Mouse (Mus musculus) layer of hippocampus, postnatal 25 days (tissue): ENCODE data around the gene Olfr1497. TPM values are rescaled to one million over a fixed set of nuclear protein-coding genes. Genes with fewer than 3 reads are reported as not detected.
"Not testable (repeated sequence)": the region's sequence is repeated elsewhere in the genome, so short reads cannot be mapped to it uniquely, and the experiment has no call there.

Source experiments
- DNase-seq, 2 experiments: peaks; one replicate each; pipeline ENCODE4 v3.0.0; 2022; ENCODE audit warnings: mixed read lengths in 2 of 2, low spot score in 1 of 2; ENCODE audit errors: extremely low spot score in 1 of 2
- total RNA-seq, 2 experiments: library from RNA; stranded (reverse); gene quantifications; 2 replicates each; pipeline ENCODE4 v1.2.3; 2021

Olfr1497 gene
- total RNA-seq = not detected

DNA sequence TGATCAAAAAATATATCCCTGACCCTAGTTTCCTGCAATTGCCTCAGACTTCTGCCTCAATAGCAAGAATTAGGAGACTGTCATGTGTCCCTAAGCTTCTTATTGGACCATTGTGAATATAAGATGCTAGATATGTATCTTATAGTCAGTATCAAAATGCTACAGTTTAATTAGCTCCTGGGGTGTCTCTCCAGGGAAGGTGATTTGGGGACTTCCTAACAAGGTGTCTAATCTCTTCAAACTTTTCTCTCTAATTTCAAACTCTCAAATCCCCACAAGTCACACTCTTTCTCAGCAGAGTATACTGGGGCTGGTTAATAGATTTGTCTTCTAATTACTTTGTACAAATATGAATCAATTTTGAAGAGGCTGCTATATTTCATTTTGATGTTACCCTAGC, at the start of gene Olfr1497:
TSS of gene Olfr1497 (minus strand) at position 101 of the 400 bp plus-strand sequence.
- DNase-seq = no peak

DNA sequence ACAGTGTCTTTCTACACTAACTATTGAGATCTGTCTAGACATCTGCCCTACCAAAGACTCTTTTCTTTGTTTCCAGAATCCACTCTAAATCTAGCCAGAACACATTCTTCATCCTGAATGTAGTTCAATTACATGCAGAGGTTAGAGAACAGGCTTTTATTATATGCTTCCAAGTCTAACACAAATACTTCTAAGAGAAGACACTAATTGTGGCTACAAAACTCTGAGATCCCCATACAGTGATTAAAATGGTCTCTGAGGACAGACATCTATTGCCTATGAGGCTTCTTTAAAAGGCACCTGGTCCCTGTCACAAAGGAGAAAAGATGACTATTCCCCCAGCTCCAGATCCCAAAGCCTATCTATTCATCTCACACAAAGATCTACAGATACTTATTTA, 32.4 kb upstream of the Olfr1497 start, which contains the start of gene Olfr1500:
TSS of gene Olfr1500 (minus strand) at position 101 of the 400 bp plus-strand sequence.
- no peak for DNase-seq

DNA sequence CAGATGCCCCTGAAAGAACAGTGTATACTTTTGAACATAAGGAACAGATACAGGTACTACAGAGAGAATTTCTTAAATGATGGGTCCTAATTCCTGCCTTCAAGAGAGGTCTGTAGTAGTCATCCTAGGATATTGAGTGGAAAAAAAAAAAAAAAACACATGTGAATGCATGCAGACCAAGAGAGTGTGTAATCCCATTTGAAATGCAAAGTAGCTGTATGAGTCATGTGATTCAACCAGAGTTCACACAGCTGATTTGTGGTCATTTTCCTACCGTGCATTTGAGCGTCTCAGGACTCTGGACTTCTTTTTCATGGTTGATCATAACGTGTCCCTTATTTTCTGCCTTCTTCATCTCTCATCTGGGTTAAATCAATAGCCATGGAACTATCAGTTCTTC, 30.4 kb upstream of the Olfr1497 start:
- no peak for DNase-seq

DNA sequence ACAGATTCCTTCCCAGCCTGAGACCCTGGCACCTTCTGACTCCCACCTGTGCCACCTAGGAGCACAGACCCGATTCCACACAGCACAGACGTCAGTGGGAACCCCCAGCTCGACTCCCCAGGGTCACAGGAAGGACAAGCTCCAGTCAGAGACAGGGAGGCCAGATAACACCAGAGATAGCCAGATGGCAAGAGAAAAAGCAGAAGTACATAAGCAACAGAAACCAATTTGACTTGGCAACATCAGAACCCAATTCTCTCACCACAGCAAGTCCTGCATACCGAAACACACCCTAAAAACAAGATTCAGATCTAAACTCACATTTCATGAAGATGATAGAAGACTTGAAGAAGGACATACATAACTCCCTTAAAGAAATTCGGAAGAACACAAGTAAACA, 22.8 kb upstream of the Olfr1497 start:
- DNase-seq = no peak

DNA sequence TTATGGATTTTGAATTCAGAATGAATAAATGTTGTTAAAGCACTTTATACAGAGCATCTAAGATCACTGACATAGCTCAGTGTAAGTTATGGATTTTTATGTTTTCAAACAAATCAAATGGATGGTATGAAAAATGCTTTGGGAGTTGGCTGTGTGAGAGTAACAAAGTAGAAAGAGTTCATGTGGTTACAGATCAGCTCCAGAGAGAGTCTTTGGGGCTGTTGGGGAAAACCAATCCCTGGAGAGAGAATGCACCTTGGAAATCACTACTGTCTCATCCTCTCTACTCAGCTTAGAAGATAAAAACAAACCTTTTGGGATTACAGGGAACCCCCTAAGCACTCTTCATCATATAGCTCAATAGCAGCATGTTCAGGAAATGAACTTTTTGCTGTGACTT, 21.3 kb upstream of the Olfr1497 start, which contains the start of gene Olfr1499:
TSS of gene Olfr1499 (minus strand) at position 101 of the 400 bp plus-strand sequence.
- DNase-seq = no peak

DNA sequence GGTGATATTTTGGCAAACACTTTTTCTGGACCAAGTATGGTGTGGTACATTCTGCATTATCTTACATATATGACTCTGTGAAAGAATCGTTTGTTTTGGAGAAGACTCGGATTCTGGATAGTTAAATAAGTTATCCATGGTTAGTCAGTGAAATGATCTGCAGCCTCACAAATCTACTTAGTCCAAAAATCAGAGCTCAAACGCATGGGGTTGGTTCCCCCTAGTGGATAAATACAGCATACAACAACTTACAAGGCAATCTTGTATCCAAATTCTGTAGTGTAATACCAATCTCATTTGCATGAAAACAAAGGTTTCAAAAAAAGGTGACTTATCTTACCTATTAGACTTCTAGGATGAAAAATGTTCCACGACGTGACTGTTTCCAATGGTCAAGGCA, 20.8 kb upstream of the Olfr1497 start:
- no peak for DNase-seq

DNA sequence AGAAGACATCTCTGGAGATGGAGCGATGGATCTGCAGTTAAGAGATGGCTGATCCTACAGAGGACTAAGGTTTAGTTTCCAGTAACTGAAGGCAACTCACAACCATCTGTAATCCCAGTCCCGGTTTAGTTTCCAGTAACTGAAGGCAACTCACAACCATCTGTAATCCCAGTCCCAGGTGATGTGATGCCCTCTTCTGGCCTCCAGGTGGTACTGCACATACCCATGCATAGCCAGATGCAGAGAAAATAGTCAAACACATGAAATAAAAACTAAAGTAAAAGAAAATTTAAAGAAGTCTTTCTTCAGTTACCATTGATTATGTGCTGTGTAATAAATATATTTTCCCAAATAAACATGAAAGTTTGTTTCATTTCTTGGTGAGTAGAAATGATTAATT, 14.8 kb upstream of the Olfr1497 start:
- DNase-seq = no peak

DNA sequence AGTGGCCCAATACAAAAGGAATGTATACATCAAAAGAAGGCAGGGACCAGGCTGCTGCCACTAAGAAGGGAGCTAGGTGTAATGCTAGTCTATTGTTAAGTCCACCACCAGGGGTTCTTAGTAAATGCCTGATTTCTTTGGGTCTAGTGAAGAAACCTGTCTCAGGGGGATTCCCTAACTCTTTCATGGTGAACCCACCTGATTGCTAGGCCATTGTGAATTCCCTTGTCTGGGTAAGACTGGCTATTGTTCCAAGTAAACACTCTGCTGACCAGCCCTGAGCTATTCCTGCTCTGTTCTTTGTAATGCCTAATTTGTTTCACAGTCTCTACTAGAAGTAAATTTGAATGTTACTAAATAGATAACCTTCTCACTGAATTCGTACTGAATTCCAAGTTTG, 7.5 kb upstream of the Olfr1497 start:
- not testable (repeated sequence) for DNase-seq

DNA sequence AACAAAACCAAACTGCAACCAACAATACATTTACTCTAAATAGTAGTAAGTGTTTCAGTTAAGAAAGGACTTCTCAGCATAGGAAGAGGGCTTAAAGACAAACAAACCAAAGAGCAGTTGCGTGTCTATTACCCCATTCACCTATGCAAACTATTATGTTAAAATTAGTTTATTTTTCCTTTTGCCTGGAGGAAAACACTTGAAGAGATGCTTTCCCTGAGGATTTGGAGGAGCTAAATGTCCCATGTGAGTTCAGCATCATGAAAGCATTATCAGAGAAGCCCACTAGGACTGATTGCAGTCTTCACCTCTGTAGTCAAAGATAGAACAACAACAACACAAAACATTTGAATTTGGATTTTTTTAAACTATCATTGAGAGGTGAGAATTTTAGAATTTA, 20.4 kb downstream of the Olfr1497 start, which contains the start of gene Olfr1496:
TSS of gene Olfr1496 (plus strand) at position 301 of the 400 bp plus-strand sequence.
- DNase-seq = no peak

DNA sequence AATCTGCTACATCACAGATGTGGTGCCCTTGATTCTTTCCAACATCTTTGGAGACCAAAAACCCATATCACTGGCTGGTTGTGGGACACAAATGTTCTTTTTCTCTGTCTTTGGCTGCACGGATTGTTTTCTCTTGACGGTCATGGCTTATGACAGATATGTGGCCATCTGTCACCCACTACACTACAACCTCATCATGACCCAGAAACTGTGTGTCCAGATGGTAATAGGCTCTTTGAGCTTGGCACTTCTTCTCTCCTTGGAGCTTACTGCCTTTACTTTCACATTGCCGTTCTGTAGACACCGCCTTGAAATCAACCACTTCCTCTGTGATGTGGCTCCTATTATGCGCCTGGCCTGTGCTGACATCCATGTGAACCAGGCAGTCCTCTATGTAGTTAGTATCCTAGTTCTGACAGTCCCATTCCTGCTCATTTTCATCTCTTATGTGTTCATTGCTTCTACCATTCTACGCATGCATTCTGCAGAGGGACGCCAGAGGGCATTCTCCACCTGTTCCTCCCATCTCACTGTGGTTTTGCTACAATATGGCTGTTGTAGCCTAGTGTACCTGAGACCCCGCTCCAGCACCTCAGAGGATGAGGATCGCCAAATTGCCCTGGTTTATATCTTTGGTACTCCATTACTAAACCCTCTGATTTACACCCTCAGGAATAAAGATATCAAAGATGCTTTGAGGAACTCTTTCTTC, 29.3 kb downstream of the Olfr1497 start:
- DNase-seq = no peak

DNA sequence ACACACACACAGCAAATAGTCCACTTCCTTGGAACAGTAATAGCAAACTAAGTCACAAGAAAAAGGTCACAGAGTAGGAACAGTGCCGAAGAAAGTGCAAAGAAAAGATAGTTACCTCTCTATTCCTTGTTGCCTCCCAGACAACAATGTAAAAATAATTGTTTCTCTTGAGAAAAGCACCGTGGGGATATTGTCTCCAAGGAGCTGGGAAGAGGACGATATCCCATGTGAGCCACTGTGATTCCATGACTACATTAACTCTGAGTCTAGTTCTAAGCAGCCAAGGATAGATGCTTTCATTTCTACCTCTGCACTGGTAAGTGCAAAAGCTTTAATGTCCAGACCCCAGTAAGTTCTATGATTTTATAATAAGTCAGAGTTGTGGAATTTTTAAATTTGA, 33.7 kb downstream of the Olfr1497 start, which contains the start of gene Olfr1495:
TSS of gene Olfr1495 (plus strand) at position 301 of the 400 bp plus-strand sequence.
- no peak for DNase-seq

DNA sequence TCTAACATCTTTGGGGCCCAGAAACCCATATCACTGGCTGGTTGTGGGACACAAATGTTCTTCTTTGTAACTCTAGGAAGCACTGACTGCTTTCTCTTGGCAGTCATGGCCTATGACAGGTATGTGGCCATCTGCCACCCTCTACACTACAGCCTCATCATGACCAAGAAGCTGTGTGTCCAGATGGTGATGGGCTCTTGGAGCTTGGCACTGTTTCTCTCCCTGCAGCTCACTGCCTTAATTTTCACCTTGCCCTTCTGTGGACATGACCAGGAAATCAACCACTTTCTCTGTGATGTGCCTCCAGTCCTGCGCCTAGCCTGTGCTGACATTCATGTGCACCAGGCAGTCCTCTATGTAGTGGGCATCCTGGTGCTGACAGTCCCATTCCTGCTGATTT, 48.6 kb downstream of the Olfr1497 start:
- no peak for DNase-seq

Other genes with a start within 250 kb of the Olfr1497 start
- gene Olfr1484, start 214.7 kb downstream of the Olfr1497 start, total RNA-seq = not detected
- not detected for gene Olfr1487, start 180.8 kb downstream of the Olfr1497 start, total RNA-seq
- gene Olfr1489, start 166.6 kb downstream of the Olfr1497 start, total RNA-seq = not detected
- gene Olfr1490, start 147.1 kb downstream of the Olfr1497 start, total RNA-seq = not detected
- gene Olfr1491, start 100.9 kb downstream of the Olfr1497 start, total RNA-seq = not detected
- gene Olfr1493-ps1, start 74.9 kb downstream of the Olfr1497 start, total RNA-seq = not detected
- gene Olfr1494, start 58.5 kb downstream of the Olfr1497 start, total RNA-seq = not detected
- gene Olfr1495, start 33.6 kb downstream of the Olfr1497 start, total RNA-seq = not detected
- gene Olfr1496, start 20.3 kb downstream of the Olfr1497 start, total RNA-seq = not detected
- not detected for gene Olfr1499, start 21.2 kb upstream of the Olfr1497 start, total RNA-seq
- not detected for gene Olfr1500, start 32.3 kb upstream of the Olfr1497 start, total RNA-seq
- gene Olfr1501, start 52.5 kb upstream of the Olfr1497 start, total RNA-seq = not detected
- gene Olfr1502, start 63.6 kb upstream of the Olfr1497 start, total RNA-seq = not detected
- not detected for gene Olfr1504, start 99.7 kb upstream of the Olfr1497 start, total RNA-seq
- gene Olfr1505, start 115.3 kb upstream of the Olfr1497 start, total RNA-seq = not detected